Mouse (Mus musculus): Measurements from ENCODE around the gene Acyp2.

DNA sequence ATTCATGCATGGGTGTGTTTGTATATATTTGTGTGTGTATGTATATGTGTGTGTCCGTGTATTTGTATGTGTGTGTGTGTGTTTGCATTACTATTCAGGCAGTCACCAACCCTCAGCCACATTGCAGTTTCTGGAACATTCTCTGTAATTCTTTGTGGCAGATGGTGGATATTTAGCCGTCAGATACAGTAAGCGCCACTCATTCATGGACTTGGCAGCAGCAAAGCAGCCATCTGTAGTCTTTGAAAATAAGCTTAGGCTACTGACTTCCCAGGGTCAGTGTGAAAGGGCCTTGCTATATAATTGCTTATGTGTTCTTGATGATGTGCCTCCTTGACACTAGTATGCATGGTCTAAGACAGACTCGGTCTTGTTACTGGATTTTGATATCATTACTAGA is 141.2 kb downstream of the Acyp2 start:
- TF ChIP-seq CTCF (IDR thresholded peaks at IDR 0.05; ENCODE audit: extremely low read depth, insufficient read depth, low read length) (no peak), POLR2A (IDR thresholded peaks at IDR 0.05; ENCODE audit: extremely low read depth, insufficient read depth, low read length) (no peak)

Data from cortical plate, adult 2 months (tissue).